Mouse (Mus musculus) hindbrain, embryonic 16.5 days (tissue): ENCODE measurements around the gene Muc2. TPM values are rescaled to one million over a fixed set of nuclear protein-coding genes. Genes with fewer than 3 reads are reported as not detected.

Experiments
- ATAC-seq: fragments of 200-750 bp; cut with Nextera tagmentation; 2 replicates; pipeline ENCODE4 v1.8.0; 2017; ENCODE audit warnings: moderate TSS enrichment, moderate library complexity
- H3K27ac ChIP-seq: fragments of 300-500 bp; sonication (generic); 2 replicates; pipeline ENCODE4 v1.5.1; 2014; ENCODE audit warnings: low read depth, mild to moderate bottlenecking, control low read depth, low read length, moderate library complexity
- H3K27me3 ChIP-seq: fragments of 300-500 bp; sonication (generic); replicated peaks from 2 replicates; pipeline ENCODE4 v1.6.1; 2014; ENCODE audit warnings: low read length; ENCODE audit not compliant: control insufficient read depth, insufficient read depth
- H3K36me3 ChIP-seq: fragments of 300-500 bp; sonication (generic); 2 replicates; pipeline ENCODE4 v1.6.1; 2014; ENCODE audit warnings: mild to moderate bottlenecking, low read length, moderate library complexity, mixed read lengths; ENCODE audit not compliant: control insufficient read depth, insufficient read depth
- H3K4me1 ChIP-seq: fragments of 300-500 bp; sonication (generic); 2 replicates; pipeline ENCODE4 v1.6.1; 2014; ENCODE audit warnings: low read depth, low read length; ENCODE audit not compliant: control insufficient read depth, insufficient read depth
- H3K4me2 ChIP-seq: fragments of 300-500 bp; sonication (generic); 2 replicates; pipeline ENCODE4 v1.6.1; 2014; ENCODE audit warnings: mild to moderate bottlenecking, low read length, control low read depth, moderate library complexity
- H3K4me3 ChIP-seq: fragments of 300-500 bp; sonication (generic); 2 replicates; pipeline ENCODE4 v1.5.1; 2014; ENCODE audit warnings: mild to moderate bottlenecking, low read length, control low read depth, moderate library complexity
- H3K9ac ChIP-seq: fragments of 300-500 bp; sonication (generic); 2 replicates; pipeline ENCODE4 v1.6.1; 2014; ENCODE audit warnings: low read depth, mild to moderate bottlenecking, control low read depth, low read length, moderate library complexity
- H3K9me3 ChIP-seq: fragments of 300-500 bp; sonication (generic); 2 replicates; pipeline ENCODE4 v1.6.1; 2014; ENCODE audit warnings: mild to moderate bottlenecking, low read length, moderate library complexity; ENCODE audit not compliant: control insufficient read depth
- WGBS: fragments of 180-500 bp; shearing (Covaris S2); extraction: QIAGEN DNeasy Blood & Tissue Kit; methylation state at CpG from one replicate; pipeline ENCODE4 v1.1.7; 2014; 5-methylcytosine and 5-hydroxymethylcytosine counted together
- polyA plus RNA-seq: library from polyadenylated mRNA; unstranded; fragments of >200 nt; fragmentation: Nextera tagmentation; extraction: Ambion mirVana; gene quantifications from 2 replicates; pipeline ENCODE4 v1.2.1, GENCODE M21; 2015

Gene Muc2
- polyA plus RNA-seq, 1 experiment from 2014 or later: 0.58 TPM

GRCm38 (mm10) chr7:141788677-141789452 is 98.7 kb downstream of the Muc2 start, which contains the start of gene Muc5ac:
TSS of gene Muc5ac (plus strand) at chr7:141788972.
- no peaks in the 10 kb centered on the region for H3K36me3 ChIP-seq
- H3K9me3 ChIP-seq: no peaks in the 10 kb centered on the region
- no peak within 1 kb of the TSS for H3K27ac ChIP-seq
- H3K27me3 ChIP-seq: no peaks in the 10 kb centered on the region
- H3K9ac ChIP-seq: no peak within 1 kb of the TSS
- H3K4me2 ChIP-seq: no peak within 1 kb of the TSS
- 91% methylated on average over 6 of the region's 6 CpGs for WGBS
- no peak within 1 kb of the TSS for H3K4me3 ChIP-seq
- no peaks in the 10 kb centered on the region for H3K4me1 ChIP-seq
- no peak for ATAC-seq

GRCm38 (mm10) chr7:141794251-141794650 is 104.1 kb downstream of the Muc2 start:
- 100% methylated on average over 1 of the region's 1 CpGs for WGBS
- no peak overlapping the region for H3K27ac ChIP-seq

GRCm38 (mm10) chr7:141803206-141803605 is 113.1 kb downstream of the Muc2 start:
- no peak for ATAC-seq
- no peak overlapping the region for H3K9ac ChIP-seq
- H3K4me3 ChIP-seq: no peak overlapping the region
- H3K4me1 ChIP-seq: no peaks in the 10 kb centered on the region
- no peaks in the 10 kb centered on the region for H3K27me3 ChIP-seq
- H3K36me3 ChIP-seq: no peaks in the 10 kb centered on the region
- H3K27ac ChIP-seq: no peak overlapping the region
- H3K4me2 ChIP-seq: no peak overlapping the region
- 87% methylated on average over 7 of the region's 7 CpGs for WGBS
- H3K9me3 ChIP-seq: no peaks in the 10 kb centered on the region

More at GRCm38 (mm10) chr7:141794251-141794650, 104.1 kb downstream of the Muc2 start:
- no peaks in the 10 kb centered on the region for H3K9me3 ChIP-seq
- no peaks in the 10 kb centered on the region for H3K4me1 ChIP-seq
- no peak for ATAC-seq
- no peak overlapping the region for H3K4me3 ChIP-seq
- H3K9ac ChIP-seq: no peak overlapping the region
- H3K36me3 ChIP-seq: no peaks in the 10 kb centered on the region
- no peaks in the 10 kb centered on the region for H3K27me3 ChIP-seq
- H3K4me2 ChIP-seq: no peak overlapping the region

Other genes with a start within 250 kb of the Muc2 start
- gene Pidd1, start 246.3 kb upstream of the Muc2 start, polyA plus RNA-seq: 2.8 and 4.5 TPM in 2 replicates
- gene Rplp2, start 243.0 kb upstream of the Muc2 start, polyA plus RNA-seq: 602 and 645 TPM in 2 replicates
- gene Pnpla2, start 235.1 kb upstream of the Muc2 start, polyA plus RNA-seq: 20.0 and 20.9 TPM in 2 replicates
- 7.9 and 10.8 TPM in 2 replicates for gene Cracr2b, start 229.2 kb upstream of the Muc2 start, polyA plus RNA-seq
- gene Cd151, start 222.9 kb upstream of the Muc2 start, polyA plus RNA-seq: 23.0 and 24.7 TPM in 2 replicates
- 72.4 and 75.8 TPM in 2 replicates for gene Polr2l, start 215.2 kb upstream of the Muc2 start, polyA plus RNA-seq
- 68.3 and 71.0 TPM in 2 replicates for gene Tspan4, start 215.1 kb upstream of the Muc2 start, polyA plus RNA-seq
- gene Chid1, start 150.5 kb upstream of the Muc2 start, polyA plus RNA-seq: 54.4 and 56.7 TPM in 2 replicates
- 118 and 136 TPM in 2 replicates for gene Ap2a2, start 128.2 kb upstream of the Muc2 start, polyA plus RNA-seq
- 0.19 and 0.29 TPM in 2 replicates for gene Muc6, start 35.0 kb upstream of the Muc2 start, polyA plus RNA-seq
- not detected in 2 replicates for gene Muc5ac, start 98.6 kb downstream of the Muc2 start, polyA plus RNA-seq
- 0.02 and 0.03 TPM in 2 replicates for gene Muc5b, start 148.7 kb downstream of the Muc2 start, polyA plus RNA-seq
- gene Tollip, start 228.2 kb downstream of the Muc2 start, polyA plus RNA-seq: 77.3 and 84.7 TPM in 2 replicates